Mouse (Mus musculus): ENCODE data around the gene Syt9.
"Not testable (repeated sequence)": the region's sequence is repeated elsewhere in the genome, so short reads cannot be mapped to it uniquely, and the experiment has no call there.

Syt9 gene

GRCm38 (mm10) chr7:107461699-107462440, 91.3 kb downstream of the Syt9 start:
- DNase-seq (ENCODE audit: low read depth), result no peak

- no peak for DNase-seq (ENCODE audit: low read depth)
These were observed 92.4 kb downstream of the Syt9 start for GRCm38 (mm10) chr7:107462962-107463361.

DNA sequence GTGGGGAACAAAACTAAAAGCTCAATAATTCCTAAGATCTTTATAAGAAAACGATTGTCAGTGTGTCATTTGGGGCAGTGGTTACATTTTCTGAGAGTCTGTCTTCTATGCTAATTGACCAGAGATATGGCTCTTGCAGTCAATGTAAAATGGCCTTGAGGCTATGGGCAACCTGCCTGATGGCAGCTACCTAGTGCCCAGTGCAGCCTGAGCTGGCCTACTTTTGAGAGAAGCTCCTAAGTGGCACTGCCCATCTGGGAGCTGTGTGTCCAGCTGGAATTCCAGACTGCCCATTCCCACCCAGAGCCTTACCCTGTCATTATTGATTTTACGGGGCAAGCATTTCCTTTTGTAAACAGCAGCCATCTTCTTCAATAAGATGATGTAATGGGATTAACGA, 94.6 kb downstream of the Syt9 start:
- DNase-seq (ENCODE audit: low read depth), result no peak

- DNase-seq (ENCODE audit: low read depth), result no peak
These were observed 108.7 kb downstream of the Syt9 start for GRCm38 (mm10) chr7:107478979-107479965.

GRCm38 (mm10) chr7:107485709-107486108, 115.2 kb downstream of the Syt9 start:
- DNase-seq (ENCODE audit: low read depth), result not testable (repeated sequence)

GRCm38 (mm10) chr7:107495428-107495827, 124.9 kb downstream of the Syt9 start:
- DNase-seq (ENCODE audit: low read depth), result no peak

DNA sequence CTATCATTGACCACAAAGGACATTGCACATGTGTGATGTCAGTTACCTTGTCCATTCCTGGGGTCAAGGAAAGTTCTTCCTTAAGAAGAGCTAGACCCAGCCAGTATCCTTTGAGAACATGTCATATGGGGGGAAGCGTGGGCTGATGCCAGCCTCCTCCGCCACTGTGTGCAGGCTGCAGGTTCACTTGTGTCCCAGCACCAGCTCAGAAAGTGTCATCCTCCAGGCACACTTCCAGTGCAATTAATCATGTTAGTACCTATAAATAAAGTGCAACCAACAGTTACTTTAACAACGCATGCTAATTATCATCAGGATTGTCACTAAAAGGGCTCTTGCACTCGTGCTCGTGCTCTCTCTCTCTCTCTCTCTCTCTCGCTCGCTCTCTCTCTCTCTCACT, 126.4 kb downstream of the Syt9 start:
- no peak for DNase-seq (ENCODE audit: low read depth)

GRCm38 (mm10) chr7:107500641-107501040, 130.1 kb downstream of the Syt9 start:
- DNase-seq (ENCODE audit: low read depth), result no peak

GRCm38 (mm10) chr7:107504761-107505712, 134.5 kb downstream of the Syt9 start:
- no peak for DNase-seq (ENCODE audit: low read depth)

GRCm38 (mm10) chr7:107507920-107508319, 137.4 kb downstream of the Syt9 start:
- DNase-seq (ENCODE audit: low read depth), result no peak

DNA sequence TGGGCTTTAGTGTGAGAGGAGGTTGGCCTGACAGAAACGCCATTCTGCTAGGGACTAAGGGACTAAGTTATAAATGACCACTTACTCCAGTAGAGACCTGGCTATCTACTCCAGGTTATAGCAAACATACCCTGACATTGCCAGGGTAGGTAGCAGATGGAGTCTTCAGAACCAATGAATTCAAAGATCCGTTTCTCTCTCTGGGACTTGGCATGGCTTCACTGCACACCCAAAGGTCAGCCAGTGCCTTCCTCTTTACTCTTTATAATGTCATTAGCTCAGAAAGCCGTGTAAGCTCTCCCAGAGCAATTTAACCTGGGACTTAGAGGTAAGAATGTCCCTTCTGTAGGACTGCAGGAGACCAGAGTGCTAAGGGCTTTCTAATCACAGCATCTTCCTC, 139.2 kb downstream of the Syt9 start:
- DNase-seq (ENCODE audit: low read depth), result no peak

GRCm38 (mm10) chr7:107516704-107517410, 146.3 kb downstream of the Syt9 start:
- DNase-seq (ENCODE audit: low read depth), result no peak

DNA sequence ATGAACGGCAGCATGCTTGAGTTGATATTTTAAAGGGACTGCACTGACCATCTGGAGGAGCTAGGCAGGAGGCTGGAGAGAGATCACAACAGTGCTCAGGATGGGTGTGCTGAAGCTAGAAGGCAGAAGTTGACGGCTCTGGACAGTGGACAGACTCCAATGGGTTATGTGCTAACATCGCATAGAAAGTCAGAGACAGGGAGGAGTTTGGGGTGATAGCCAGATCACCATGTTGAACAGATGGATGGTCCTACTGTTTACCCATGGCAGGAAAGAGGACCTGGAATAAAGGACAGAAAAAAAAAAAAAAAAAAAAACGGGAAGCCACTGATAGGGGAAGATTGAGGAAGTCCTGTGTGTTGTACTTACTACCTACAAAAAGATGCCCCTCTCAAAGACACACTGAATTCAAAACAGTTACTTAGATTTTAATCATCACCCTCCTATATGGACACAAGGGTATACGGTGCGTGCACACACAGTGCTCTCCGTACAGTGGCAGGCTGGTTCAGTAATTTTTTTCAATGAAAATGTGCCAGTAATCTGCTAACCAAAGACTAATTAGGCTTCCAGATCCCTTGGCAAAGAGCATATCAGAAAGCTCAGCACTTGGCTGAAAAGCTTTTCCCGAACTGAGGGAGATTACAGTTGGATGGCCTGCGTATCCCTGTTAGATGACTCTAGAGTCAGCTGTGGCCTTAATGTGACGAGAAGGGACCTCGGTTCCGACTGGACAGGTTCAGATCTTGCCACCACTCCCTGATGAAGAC, 148.9 kb downstream of the Syt9 start:
- no peak for DNase-seq (ENCODE audit: low read depth)

GRCm38 (mm10) chr7:107521411-107521810, 150.9 kb downstream of the Syt9 start:
- DNase-seq (ENCODE audit: low read depth), result no peak

GRCm38 (mm10) chr7:107526299-107526698, 155.8 kb downstream of the Syt9 start:
- DNase-seq (ENCODE audit: low read depth), result peak; percentile 16

GRCm38 (mm10) chr7:107528169-107528772, 157.7 kb downstream of the Syt9 start:
- DNase-seq (ENCODE audit: low read depth), result no peak

GRCm38 (mm10) chr7:107529364-107529763, 158.8 kb downstream of the Syt9 start:
- no peak for DNase-seq (ENCODE audit: low read depth)

- DNase-seq (ENCODE audit: low read depth), result no peak
These were observed 164.8 kb downstream of the Syt9 start for GRCm38 (mm10) chr7:107535311-107535710.

DNA sequence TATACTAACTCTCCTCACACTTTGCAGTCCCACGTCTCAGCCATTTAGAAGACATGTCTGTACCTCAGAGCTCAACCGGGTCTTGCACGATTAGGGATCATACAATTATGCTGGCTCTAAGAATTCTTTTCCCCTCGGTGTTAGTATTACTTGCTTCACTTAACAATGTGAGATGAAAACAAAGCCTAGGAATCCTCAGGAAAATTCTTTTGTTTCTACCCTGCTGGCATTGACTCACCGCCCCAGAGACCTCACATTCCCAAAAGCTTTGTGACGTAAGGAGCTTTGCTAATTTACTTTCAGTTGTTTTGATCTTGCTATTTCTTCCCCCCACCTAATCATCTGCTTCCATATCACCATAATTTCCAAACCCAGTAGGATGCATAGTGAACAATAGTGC, 166.0 kb downstream of the Syt9 start:
- DNase-seq (ENCODE audit: low read depth), result no peak

- DNase-seq (ENCODE audit: low read depth), result no peak
These were observed 169.5 kb downstream of the Syt9 start for GRCm38 (mm10) chr7:107540034-107540433.
